Mouse (Mus musculus) megakaryocyte-erythroid progenitor cell, adult 5-6 weeks (primary cell): Measurements from ENCODE around the gene Rab7b. TPM values are rescaled to one million over a fixed set of nuclear protein-coding genes. Genes with fewer than 3 reads are reported as not detected.

ENCODE experiments used
- ATAC-seq: replicated peaks from 2 replicates; pipeline ENCODE4 v1.8.0; 2016; ENCODE audit warnings: mild to moderate bottlenecking, inconsistent platforms; ENCODE audit not compliant: severe bottlenecking, poor library complexity, low FRiP score, low TSS enrichment
- total RNA-seq, 2 experiments: library from RNA; stranded (forward) in 1 of 2; stranded (reverse) in 1 of 2; fragments of 200-1000, 215-1000 nt in 1 of 2; fragments of >200 nt in 1 of 2; fragmentation: Nextera tagmentation in 1 of 2; gene quantifications; 2 replicates each; pipeline ENCODE4 v1.2.3; 2014 to 2017

Rab7b gene
- total RNA-seq, 2 experiments from 2014 or later: 1.5 TPM; not detected in 1

GRCm38 (mm10) chr1:131690435-131690834, 1.9 kb downstream of the Rab7b start:
- no peak for ATAC-seq

- no peak for ATAC-seq
Measured at GRCm38 (mm10) chr1:131691356-131691755, 2.9 kb downstream of the Rab7b start.

DNA sequence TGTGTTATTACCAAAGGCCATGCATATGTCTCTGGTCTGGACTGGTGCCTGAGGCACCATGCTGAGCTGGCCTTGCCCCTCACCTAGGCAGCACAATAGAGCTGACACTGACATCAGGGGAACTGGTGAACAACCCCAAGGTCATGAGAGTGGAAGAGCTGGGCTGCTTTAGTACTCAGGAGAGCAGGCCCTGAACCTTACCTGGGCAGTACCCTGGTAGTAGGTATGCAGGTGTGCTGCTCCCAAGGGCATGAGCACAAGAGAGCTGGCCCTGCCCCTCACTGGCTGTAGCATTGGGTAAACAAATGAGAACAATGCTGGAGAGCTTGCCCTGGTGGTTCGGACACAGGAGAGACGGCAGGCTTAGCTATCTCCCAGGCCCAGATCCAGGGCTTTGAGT, 6.8 kb downstream of the Rab7b start:
- ATAC-seq: no peak

- ATAC-seq: no peak
Measured at GRCm38 (mm10) chr1:131696325-131696724, 7.8 kb downstream of the Rab7b start.

DNA sequence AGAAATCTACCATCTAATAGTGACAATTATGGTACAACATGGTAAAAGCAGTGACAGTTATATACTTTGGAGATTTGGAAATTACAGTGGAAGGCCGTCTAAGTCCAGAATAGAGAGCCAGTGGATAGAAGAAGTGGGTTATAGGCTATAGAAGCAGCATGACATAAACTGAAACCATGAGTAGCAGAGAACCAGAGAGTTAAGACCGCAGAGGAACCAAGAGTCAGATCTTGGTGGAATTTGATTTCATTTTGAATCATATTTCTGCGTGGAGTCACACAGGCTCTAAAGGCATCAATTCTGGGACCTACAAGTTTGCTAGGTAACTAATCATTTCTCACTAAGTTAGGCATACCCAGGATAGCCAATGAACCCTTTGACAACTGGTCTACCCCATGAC, 10.3 kb downstream of the Rab7b start:
- ATAC-seq: no peak

GRCm38 (mm10) chr1:131699642-131700041, 11.1 kb downstream of the Rab7b start:
- 0 out of 2 replicates have a peak, but pooled peaks have one; percentile 17 for ATAC-seq

- ATAC-seq: no peak
Measured at GRCm38 (mm10) chr1:131700447-131700846, 12.0 kb downstream of the Rab7b start.

- no peak for ATAC-seq
Measured at GRCm38 (mm10) chr1:131701391-131701790, 12.9 kb downstream of the Rab7b start.

- ATAC-seq: peak; percentile 56
Measured at GRCm38 (mm10) chr1:131702094-131702766, 13.7 kb downstream of the Rab7b start.

GRCm38 (mm10) chr1:131703482-131703881, 15.0 kb downstream of the Rab7b start:
- ATAC-seq: no peak

GRCm38 (mm10) chr1:131708338-131708737, 19.8 kb downstream of the Rab7b start:
- peak; percentile 86 for ATAC-seq

DNA sequence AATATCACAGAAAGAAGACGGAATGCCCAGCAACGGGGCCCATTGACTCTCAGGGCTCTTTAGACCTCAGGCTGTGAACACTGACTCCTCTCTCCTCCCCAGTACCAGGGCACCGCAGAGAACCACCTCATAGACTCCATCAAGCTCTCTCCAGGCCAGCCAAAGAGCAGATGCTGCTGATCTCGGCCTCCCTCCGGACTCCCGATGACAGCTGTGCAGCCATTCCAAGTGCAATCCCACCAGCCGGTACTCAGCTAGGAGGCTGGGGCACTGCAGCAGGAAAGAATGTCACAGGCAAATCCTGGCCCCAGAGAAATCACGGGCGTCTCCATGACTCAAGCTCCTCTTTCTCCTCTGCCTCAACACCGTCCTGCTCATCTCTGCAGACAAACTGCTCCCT, 23.0 kb downstream of the Rab7b start:
- no peak for ATAC-seq

GRCm38 (mm10) chr1:131712386-131712785, 23.9 kb downstream of the Rab7b start:
- no peak for ATAC-seq

GRCm38 (mm10) chr1:131714388-131715337, 26.2 kb downstream of the Rab7b start:
- ATAC-seq: no peak

DNA sequence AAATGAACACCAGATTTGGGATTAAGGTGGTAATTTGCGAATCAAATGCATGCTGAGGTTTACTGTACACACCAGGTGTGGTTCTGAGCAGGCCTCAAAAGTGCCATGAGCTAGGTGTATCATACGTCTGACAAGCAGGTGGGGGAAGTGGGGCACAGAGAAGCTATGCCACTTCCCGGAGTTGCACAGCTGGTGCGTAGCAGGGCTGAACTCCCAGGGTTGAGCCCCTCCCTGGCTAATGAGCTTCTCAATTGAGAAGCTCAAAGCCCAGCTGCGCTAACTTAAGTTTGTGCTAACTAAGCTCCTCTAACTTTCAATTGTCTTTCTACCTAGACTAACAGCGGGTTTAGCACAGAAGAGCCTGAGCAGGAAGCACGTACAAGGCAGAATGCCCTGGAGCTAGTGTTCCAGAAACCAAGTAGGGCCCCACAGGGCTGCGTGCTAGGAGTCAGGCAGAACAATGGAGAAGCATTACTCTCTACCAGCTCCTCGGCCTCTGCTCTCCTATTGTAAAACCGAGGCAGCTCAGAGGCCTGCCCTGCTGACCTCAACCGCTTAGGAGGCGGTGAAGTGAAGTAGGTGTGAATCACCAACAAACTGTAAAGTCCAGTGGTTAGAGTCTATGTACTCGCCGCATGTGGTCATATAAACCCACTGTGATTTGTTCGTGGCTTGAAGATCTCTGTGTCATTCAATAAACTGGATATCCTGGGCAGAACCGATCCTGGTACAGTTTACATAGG, 30.6 kb downstream of the Rab7b start:
- ATAC-seq: no peak

DNA sequence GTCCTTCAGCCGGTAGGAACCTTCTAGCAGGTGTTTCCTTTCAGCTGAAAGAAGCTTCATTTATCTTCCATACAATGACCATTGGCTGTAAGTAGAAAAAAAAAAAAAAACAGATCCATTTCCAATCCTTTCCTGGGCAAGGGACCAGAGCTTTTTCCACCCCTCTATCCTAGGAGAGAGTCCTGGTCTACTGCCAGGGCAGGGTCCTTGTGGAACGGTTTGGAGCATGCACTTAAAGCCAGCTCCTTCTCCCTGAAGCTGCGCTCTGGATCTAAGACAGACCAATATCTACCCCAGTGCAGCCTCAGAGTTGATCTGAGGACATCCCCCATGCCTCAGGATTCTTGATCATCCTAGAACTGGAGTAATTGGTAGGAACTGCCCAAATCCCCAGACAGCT, 33.5 kb downstream of the Rab7b start:
- ATAC-seq: no peak

GRCm38 (mm10) chr1:131723549-131723948, 35.1 kb downstream of the Rab7b start:
- ATAC-seq: no peak

GRCm38 (mm10) chr1:131726586-131726985, 38.1 kb downstream of the Rab7b start:
- no peak for ATAC-seq

- no peak for ATAC-seq
Measured at GRCm38 (mm10) chr1:131730639-131731437, 42.3 kb downstream of the Rab7b start.
